Mouse (Mus musculus) spleen, postnatal 36 days (tissue): Measurements from ENCODE around the gene Neurod2.

Experiments used
- DNase-seq, 2 experiments: peaks; one replicate each; pipeline ENCODE4 v3.0.0; 2022; ENCODE audit warnings: low spot score in 2 of 2, mixed read lengths in 1 of 2

Neurod2 gene

DNA sequence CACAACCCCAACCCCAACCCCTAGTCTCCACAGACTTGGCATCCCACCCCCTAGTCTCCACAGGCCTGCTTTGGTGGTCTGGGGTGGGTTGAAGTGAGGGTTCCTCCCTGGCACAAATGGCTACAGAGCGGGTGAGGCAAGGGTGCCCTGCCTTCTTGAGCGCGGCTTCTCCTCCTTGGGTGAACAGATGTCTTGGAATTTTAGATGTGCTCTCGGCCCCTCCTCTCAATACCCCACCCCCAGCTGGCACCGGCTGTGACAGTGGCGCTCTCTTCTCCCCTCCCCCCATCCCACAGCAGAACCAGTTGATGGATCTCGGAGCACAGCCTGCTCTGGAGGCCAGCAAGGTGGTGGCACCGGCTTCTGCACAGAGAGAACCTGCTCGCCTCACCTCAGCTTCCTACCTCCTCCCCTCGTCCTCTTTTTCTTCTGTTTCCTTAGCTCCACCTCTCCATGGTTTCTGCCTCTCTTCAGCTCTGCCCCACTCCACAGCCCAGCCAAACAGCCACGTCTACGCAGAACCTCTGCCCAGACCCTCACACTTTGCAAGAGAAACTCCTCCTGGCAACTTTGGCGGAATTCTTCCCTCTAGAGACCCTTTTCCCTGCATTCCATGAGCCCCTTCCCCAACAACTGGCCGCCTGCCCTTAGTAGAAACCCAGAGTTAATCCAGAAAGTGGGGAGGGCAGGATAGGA lies 10.9 kb downstream of the Neurod2 start:
- DNase-seq = no peak

DNA sequence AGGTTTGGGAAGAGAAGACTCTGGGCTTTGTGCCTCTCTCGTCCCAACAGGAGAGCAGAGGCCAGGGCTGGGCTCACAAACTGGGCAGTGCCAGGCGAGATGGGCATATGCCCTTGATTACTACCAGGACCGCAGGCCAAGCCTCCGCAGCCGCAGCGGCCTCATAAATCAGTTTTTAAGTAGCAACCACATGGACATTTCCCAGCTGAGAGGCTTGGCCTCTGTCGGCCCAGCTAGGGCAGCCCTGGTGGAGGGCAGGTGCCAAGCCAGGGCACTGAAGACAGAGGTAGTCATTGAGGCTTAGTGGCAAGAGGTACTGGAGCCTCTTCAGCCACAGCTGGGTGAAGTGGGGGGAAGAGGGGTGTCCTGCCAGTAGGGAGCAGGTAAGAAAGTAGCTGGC lies 12.0 kb downstream of the Neurod2 start:
- no peak for DNase-seq

DNA sequence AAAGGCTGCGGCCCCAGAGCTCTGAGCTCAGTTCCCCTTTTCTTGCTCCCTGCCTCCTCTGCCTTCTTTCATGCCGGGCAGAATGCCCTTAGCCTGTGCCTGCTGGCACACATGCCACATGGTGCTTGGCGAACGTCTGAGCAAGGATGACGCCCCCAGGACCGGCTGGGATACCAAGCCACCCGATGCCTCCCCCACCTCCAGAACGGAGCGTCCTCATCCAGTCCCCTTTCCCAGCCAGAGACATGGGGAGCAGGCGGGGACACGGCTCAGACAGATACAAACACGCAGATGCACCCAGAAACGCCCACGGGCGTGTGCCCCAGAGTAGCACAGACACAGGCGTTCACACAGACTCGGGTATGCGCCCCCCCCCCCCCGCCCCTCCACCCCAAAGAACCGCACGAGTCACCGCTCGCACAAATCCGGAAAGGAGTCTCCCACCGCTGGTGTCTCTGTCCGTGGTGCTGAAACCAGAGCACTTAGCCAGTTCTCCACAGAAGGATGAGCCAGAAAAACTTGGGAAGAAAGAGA lies 15.6 kb downstream of the Neurod2 start:
- no peak for DNase-seq

DNA sequence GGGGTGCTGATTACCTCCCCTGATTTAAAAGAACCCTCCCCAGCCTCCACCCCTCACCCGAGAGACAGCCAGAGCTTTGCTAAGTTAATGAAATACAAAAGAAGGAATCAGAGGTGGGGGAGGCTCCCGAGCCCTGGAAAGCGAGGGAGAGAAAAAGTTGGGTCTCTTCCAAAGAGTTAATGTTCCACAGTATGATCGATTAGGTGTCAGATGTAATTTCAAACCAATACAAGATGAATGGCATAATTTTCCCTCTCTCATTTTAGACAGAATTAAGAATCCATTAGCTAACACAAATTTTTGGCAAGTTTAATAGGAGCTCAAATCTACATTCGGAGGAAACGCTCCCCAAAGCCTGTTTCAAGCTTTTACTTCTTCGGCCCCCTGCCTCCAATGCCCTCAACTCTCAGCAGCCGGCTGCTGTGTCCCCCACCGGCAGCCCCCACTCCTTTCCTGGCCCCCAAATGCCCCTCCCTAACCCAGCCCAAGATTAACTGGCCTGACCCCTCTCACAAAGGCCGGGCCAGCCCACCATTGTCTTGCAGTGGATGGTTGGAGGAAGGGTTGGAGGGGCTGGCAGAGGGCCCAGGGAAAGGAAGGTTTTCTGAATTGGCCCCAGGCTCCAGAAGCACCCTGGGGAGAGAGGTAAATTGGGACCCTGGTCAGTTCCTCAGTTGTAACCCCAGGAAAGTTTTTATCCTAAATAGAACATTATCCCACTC lies 30.8 kb downstream of the Neurod2 start:
- DNase-seq = no peak

DNA sequence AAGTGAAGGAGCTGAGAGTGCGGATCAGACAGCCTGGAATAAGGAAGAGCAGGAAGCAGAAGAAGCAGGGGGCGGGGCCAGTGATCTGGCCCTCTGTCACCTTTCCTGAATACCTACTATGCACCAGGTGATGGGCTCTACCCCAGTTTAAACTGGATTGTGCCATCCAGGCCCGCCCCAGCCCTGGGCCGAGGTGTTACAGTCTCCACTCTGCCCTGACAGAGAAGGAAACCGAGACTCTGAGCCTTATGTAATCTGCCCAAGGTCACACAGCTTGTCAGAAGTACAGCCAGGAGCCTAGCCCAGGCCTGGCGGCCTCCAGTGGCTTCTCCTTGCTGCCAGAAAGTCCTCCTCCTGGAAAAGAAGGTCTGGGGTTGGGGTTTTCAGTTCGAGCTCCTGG lies 31.7 kb downstream of the Neurod2 start:
- no peak for DNase-seq

DNA sequence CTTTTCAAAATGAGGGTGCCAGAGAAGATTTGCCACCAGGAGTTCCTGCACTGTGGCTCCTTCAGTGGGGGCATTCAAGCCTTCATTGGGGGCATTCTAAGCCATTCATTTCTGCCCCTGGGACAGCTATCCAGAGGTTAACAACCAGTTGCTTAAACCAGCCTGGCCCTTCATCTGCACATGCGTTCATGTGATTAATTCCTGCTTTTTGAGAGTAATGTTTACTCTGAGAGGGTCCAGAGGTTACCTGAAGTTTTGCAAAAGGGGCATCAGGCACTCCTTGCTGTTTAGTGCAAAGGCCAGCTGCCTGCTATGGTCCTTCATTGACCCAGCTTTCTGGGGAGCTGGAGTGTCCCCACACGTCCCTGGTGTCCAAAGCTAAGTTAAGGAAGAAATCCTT lies 32.5 kb downstream of the Neurod2 start:
- no peak for DNase-seq

DNA sequence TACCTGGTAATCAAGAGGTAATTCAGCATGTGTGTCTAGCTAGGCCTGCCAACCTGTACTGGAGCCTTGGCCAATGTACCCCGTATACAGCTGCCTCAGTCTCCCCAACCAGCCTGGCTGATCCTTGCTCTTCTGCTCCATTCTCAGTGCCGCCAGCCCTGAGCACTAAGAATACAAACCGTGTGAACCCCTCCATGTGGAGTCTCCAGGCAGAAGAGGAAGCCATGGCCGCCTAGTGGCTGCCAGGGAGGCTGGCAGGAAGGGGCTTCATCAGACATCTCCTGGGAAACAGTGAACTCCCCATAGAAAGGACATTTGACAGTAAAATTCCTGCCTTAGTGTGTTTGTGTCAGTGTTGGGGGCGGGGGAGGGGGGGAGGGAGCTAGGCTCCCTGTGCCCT lies 33.2 kb downstream of the Neurod2 start:
- no peak for DNase-seq

DNA sequence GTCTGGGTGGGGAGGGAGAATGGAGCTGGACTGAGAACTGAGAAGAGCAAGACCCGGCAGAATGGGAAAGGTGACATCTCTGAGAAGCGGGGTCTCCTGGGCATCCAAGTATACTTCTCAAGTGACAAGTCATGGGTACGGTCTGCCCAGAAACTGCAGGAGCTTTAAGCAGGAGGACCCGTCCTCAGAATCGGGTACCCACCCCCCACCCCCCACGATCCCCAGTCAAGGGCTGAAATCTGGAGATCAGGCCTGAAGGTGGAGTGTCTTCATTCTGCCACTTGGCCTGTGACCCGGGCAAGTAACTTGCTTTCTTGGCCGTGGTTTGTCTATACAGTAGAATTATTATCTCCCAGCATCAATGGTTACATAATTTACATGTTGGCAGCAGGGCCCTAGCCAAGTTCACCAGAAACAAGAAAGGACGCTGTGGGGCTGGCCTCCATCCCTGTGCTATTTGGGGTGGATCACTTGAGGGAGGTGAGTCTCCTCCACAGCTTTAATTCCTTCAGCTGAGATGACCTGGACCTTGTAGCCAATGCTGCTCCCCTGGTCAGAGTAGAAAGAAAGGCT lies 34.3 kb downstream of the Neurod2 start:
- no peak for DNase-seq

DNA sequence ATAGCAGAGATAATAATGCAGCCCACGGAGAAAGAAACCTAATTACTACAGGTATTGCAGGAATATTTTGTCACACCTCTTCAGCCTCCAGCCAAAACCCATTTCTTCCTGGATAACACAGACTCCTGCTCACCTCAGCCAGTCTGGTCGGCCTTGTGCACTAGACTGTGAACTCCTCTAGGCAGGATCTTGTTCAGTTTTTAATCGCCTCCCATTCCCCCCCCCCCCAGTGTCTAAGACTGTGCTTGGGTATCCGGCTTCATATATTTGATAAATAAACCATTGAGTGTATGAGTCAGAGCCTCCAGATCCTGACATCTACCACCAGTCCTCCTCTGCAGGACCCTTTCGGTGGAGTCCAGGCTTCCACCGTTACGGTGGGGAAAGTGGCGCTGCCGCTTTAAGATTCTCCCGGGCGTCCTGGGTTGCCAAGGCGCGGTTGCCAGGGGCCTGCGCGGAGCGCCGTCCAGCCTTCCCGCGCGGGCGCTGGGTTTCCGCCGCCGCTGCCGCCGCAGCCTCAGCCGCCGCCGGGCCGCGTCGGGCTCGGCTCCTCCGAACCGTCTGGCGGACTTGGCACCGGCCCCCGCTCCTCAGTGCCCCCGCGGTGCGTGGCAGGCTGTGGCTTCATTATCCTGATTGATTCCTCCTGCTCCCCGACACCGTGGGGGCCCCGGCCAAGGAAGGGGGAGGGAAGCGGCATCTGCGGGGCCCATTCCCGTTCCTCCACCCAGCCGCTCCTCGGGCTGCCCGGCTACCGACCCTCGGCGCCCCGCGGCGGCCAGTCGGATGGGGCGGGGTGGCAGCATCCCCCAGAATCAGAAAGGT lies 35.0 kb downstream of the Neurod2 start:
- DNase-seq = peak; percentile 11 to 15

DNA sequence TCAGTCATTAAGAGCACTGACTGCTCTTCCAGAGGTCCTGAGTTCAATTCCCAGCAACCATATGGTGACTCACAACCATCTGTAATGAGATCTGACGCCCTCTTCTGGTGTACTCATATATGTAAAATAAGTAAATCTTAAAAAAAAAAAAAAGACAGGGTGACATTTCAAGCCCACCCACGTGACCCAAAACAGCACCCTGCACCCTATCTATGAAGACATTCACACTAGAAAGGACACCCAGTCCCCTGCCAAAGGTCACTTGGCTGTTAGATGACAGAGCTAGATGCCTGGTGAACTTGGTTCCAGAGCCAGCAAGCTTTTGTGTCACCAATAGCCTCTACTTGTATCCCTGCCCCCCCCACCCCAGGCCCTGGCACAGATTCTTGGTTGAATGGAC lies 36.4 kb downstream of the Neurod2 start:
- DNase-seq = no peak

DNA sequence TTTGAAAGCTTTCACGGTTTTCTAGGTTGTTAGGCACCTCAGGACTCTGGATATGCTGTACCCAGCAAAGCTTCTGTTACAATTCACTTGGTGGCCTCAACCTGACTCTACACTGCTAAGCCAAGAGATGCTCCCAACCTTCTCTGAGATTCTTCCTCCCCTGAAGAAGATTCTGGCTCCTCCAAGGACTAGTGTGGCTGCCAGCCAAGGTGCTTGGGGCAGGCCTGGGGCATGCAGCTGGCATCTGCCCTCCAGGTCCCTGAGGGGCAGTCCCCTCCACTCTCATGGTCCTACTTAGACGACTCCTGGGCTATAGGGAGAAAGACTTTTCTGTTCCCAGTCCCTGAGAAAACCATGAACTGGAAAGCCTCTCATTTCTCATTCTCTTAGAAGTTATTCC lies 38.5 kb downstream of the Neurod2 start:
- DNase-seq = no peak

DNA sequence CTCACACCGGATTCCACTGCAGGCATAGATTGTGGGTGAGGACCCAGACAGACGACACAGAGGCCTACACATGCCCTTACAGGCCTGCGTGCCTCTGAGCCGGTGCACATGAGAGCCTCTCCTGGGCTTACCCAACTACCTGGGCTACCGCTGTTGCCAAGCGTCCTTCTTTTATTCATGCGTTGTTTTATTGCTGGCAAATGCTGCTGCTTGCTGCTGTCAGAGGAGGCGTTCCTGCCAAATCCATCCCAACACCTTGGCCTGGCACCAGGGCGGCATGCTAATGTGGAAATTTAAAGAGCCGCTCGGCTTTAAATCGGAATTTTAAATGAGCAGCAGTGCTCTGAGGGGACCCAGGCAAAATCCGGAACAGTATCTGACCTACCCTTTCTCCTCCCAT lies 39.6 kb downstream of the Neurod2 start:
- DNase-seq = no peak

DNA sequence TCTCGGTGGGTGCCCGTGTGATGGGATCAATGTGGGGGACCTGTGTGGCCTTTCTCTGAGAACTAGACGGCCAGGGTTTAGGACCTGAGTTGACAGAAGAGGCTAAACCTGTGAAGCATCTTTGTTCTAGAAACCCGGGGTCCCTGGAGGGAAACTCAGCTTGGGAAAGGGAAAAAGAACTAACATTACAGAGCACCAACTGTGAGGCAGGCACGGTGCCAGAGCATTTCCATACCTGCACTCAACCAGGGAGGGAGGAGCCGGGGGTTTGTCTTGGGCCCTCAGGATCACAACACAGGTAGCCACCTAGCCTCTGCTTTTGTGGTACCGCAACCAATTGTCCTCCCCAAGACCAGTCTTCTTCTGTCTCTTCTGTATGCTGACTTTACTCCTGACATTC lies 41.5 kb downstream of the Neurod2 start:
- no peak for DNase-seq

DNA sequence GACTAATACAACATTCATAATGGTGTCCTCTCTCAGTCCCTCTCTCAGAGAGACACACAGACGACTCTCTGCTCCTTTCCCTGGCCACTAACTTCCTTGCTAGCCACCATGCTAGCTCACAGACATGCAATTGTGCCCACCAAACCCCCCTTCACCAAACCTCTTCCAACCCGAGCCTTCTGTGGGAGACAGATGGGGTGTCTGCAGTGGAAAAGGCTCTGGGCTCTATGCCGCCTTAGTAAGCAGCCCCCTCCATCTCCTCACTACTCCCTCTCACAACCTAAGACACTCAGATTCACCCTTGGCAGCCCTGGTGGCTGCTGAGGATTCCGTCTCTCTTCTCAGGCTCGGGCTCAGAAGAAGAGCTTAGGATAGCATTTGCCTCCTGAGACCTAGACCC lies 41.9 kb downstream of the Neurod2 start:
- DNase-seq = no peak

DNA sequence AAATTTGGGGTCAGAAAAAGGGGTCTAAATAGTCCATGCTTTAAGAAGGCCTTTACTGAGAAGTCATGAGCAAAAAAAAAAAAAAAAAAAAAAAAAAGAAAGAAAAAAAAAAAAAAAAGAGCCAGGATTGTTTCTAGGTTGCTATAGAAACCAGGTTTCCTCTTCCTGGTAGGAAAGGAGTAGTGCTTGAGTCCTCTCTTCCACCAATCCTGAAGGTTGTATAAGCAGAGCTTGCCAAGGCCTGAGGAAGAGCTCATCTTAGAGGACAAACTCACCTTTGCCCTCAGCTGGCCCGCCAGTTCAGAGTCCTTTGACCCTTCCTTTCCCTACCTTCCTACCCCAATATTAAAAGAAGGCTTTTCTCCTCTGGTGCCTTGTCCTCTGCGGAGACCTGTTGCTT lies 44.1 kb downstream of the Neurod2 start:
- no peak for DNase-seq

DNA sequence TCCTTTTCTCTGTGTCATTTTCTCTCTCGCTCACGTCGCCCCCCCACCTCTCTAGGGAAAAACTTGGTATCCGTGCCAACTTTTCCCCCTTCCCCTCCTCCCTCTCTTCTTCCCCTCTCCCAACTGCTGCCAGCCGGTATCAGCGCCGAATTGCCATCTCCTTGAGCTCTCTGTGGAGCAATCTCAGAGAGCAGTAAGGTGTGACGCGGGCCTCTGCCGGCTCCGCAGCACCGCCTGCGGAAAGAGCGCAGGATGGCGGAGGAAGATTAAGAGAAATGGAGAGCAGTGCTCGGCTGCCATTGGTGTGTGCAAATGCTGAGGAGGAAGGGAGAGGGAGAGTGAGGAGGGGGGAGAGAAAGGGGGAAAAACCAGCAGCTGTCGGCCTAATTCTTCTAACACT lies 45.2 kb downstream of the Neurod2 start:
- DNase-seq = no peak

DNA sequence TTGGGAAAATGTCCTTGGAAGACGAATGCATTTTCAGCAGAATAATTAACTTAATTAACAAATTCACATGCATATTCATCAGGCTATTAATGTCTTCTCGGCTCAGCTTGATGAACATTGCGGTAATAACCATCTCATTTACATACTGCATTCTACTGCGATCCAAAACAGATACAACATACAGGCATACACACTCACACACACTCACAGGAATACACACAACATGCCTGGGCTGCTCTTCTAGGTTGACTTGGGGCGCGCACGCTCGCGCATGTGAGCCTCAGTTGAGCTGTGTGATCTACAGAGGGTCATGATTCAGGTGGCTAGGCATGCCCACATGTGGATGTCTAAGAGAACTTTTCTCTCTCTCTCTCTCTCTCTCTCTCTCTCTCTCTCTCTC lies 45.7 kb downstream of the Neurod2 start:
- DNase-seq = no peak
